Mouse (Mus musculus) liver, embryonic 16.5 days (tissue): ENCODE measurements around the gene Ciz1. TPM values are rescaled to one million over a fixed set of nuclear protein-coding genes. Genes with fewer than 3 reads are reported as not detected.

Experiments used
- microRNA-seq: library from miRNA; unstranded; fragments of <30 nt; microRNA quantifications from one replicate; pipeline ENCODE4, GENCODE M21; 2016
- polyA plus RNA-seq: library from polyadenylated mRNA; unstranded; fragments of >200 nt; fragmentation: Nextera tagmentation; extraction: Ambion mirVana; gene quantifications from 2 replicates; pipeline ENCODE4 v1.2.1, GENCODE M21; 2015

The Ciz1 gene
- polyA plus RNA-seq, 1 experiment from 2014 or later, result 18.8 TPM

Small RNAs within 50 kb of the gene (microRNA-seq; reads per million reads assigned to microRNA genes)
- not detected for gene Gm23363
- gene Mir199b, result 148 reads per million, percentile 57 among the genes with 10 or more reads in this experiment

Other genes starting within 250 kb of the Ciz1 start
- 4.5 and 4.7 TPM in 2 replicates for gene Prrc2b, start 201.2 kb upstream of the Ciz1 start, polyA plus RNA-seq
- gene Pomt1, start 115.7 kb upstream of the Ciz1 start, polyA plus RNA-seq, result 12.1 and 13.2 TPM in 2 replicates
- gene Uck1, start 92.2 kb upstream of the Ciz1 start, polyA plus RNA-seq, result 27.9 and 28.5 TPM in 2 replicates
- gene Golga2, start 64.9 kb upstream of the Ciz1 start, polyA plus RNA-seq, result 9.5 and 10.0 TPM in 2 replicates
- 134 and 157 TPM in 2 replicates for gene Swi5, start 64.3 kb upstream of the Ciz1 start, polyA plus RNA-seq
- gene Dnm1, start 1.0 kb downstream of the Ciz1 start, polyA plus RNA-seq, result 0.25 and 0.52 TPM in 2 replicates
- gene 1110008P14Rik, start 29.6 kb downstream of the Ciz1 start, polyA plus RNA-seq, result 20.2 and 21.6 TPM in 2 replicates
- gene Lcn2, start 35.9 kb downstream of the Ciz1 start, polyA plus RNA-seq, result 212 and 273 TPM in 2 replicates
- gene Ptges2, start 43.6 kb downstream of the Ciz1 start, polyA plus RNA-seq, result 9.4 and 11.0 TPM in 2 replicates
- gene Naif1, start 98.1 kb downstream of the Ciz1 start, polyA plus RNA-seq, result 1.9 and 2.0 TPM in 2 replicates
- 9.5 and 9.7 TPM in 2 replicates for gene Slc25a25, start 99.1 kb downstream of the Ciz1 start, polyA plus RNA-seq
- 1.6 TPM in 2 replicates for gene Fam102a, start 183.0 kb downstream of the Ciz1 start, polyA plus RNA-seq
- gene Dpm2, start 218.5 kb downstream of the Ciz1 start, polyA plus RNA-seq, result 44.8 and 47.9 TPM in 2 replicates
- not detected in 2 replicates for gene Pip5kl1, start 222.5 kb downstream of the Ciz1 start, polyA plus RNA-seq
- 0.06 TPM in 1 of 2 replicates, not detected in the other for gene 9430097D07Rik, start 223.4 kb downstream of the Ciz1 start, polyA plus RNA-seq
- 6.0 and 7.4 TPM in 2 replicates for gene St6galnac4, start 234.8 kb downstream of the Ciz1 start, polyA plus RNA-seq
- gene St6galnac6, start 247.4 kb downstream of the Ciz1 start, polyA plus RNA-seq, result 12.0 and 12.8 TPM in 2 replicates